16 mouse cellular contexts compared by ENCODE assay signal in genomic region chr3:87193352-87193751, GRCm38 (mm10). TPM values are rescaled to one million over a fixed set of nuclear protein-coding genes. Genes with fewer than 3 reads are reported as not detected.
"Had no signal": no experiment of that assay in that cellular context is flagged by ENCODE, and none has a peak within 500 bp of the region (broad histone marks: within the 10 kb centered on the region; RNA-seq: fewer than 3 reads in every experiment).

No protein-coding gene starts in this region.

- H3K4me3 ChIP-seq: left cerebral cortex, adult 2 months; limb, embryonic 10.5 days; liver, embryonic 12.5 days; lung, embryonic 15.5 days; midbrain, embryonic 10.5 days; midbrain, embryonic 15.5 days; neural tube, embryonic 13.5 days; stomach, embryonic 15.5 days had no signal

- H3K9me3 ChIP-seq: limb, embryonic 10.5 days; liver, embryonic 12.5 days; lung, embryonic 15.5 days; midbrain, embryonic 10.5 days; midbrain, embryonic 15.5 days; neural tube, embryonic 13.5 days; stomach, embryonic 15.5 days had no signal

- H3K27me3 ChIP-seq: liver, embryonic 12.5 days; lung, embryonic 15.5 days; midbrain, embryonic 15.5 days; neural tube, embryonic 13.5 days; stomach, embryonic 15.5 days had no signal

- H3K9ac ChIP-seq: liver, embryonic 12.5 days; lung, embryonic 15.5 days; midbrain, embryonic 15.5 days; neural tube, embryonic 13.5 days; stomach, embryonic 15.5 days had no signal

- ATAC-seq: liver, embryonic 12.5 days; midbrain, embryonic 15.5 days had no signal

- H3K4me2 ChIP-seq: liver, embryonic 12.5 days; lung, embryonic 15.5 days; midbrain, embryonic 15.5 days; neural tube, embryonic 13.5 days; stomach, embryonic 15.5 days had no signal

- DNase-seq: kidney, adult 11 months; kidney, adult 9 months; kidney, postnatal 14 days; lung, postnatal 14 days; right cerebral cortex, postnatal 14 days; thymus, adult 2 months; thymus, postnatal 4 days had no signal

- H3K36me3 ChIP-seq: limb, embryonic 10.5 days; liver, embryonic 12.5 days; lung, embryonic 15.5 days; midbrain, embryonic 10.5 days; midbrain, embryonic 15.5 days; neural tube, embryonic 13.5 days; stomach, embryonic 15.5 days had no signal

- H3K27ac ChIP-seq: left cerebral cortex, adult 2 months; limb, embryonic 10.5 days; liver, embryonic 12.5 days; lung, embryonic 15.5 days; midbrain, embryonic 10.5 days; midbrain, embryonic 15.5 days; neural tube, embryonic 13.5 days; stomach, embryonic 15.5 days had no signal

- H3K4me1 ChIP-seq: lung, embryonic 15.5 days; midbrain, embryonic 10.5 days; midbrain, embryonic 15.5 days; stomach, embryonic 15.5 days had no signal

RNA-seq across cellular contexts. Expression of gene Kirrel, which starts 18.8 kb away (rescaled TPM):
- total RNA-seq: monocyte, adult 5-6 weeks had no signal
